Mouse (Mus musculus): ENCODE data around the gene Clpp. TPM values are rescaled to one million over a fixed set of nuclear protein-coding genes. Genes with fewer than 3 reads are reported as not detected.
A peak's percentile ranks its signal among the peaks of the same experiment; 100 is the strongest.

Gene Clpp
- 10 to 100 TPM in 8 of 26 experiments, 1 to 10 TPM in 18; 1.3 to 17.7 (median 7.0) TPM for total RNA-seq (2018; cell fraction: chromatin; rRNA removed)
- total RNA-seq (2018; cell fraction: cytosol; rRNA removed): 10 to 100 TPM; 15.9 to 37.3 (median 25.7) TPM
- total RNA-seq (2018; cell fraction: nucleus; rRNA removed): 10 to 100 TPM in 12 of 26 experiments, 1 to 10 TPM in 14; 3.8 to 24.7 (median 9.7) TPM
- 20.0 to 37.4 TPM (median 21.4 TPM) in 3 replicates for polyA plus RNA-seq (2018)

- Histone ChIP-seq H3K79me2 (ENCODE audit: inconsistent target) (peaks cover 17% of the 10 kb centered on the region), H3K27ac (peak within 1 kb of the TSS; percentile 58), H3K4me3 (ENCODE audit: inconsistent target) (peak within 1 kb of the TSS; percentile 91), H3K36me3 (ENCODE audit: inconsistent target) (peaks cover 25% of the 10 kb centered on the region; the same call in 1 of the 2 replicates)
- under 1% methylated on average over 52 of the region's 52 CpGs for WGBS (ENCODE audit: missing documents)
These were observed at the start of gene Clpp for GRCm38 (mm10) chr17:56990115-56990746. Gene Clpp (plus strand): TSS chr17:56990305.

- no peaks in the 10 kb centered on the region for H3K79me2 ChIP-seq (ENCODE audit: inconsistent target)
- no peak overlapping the region for H3K27ac ChIP-seq
- WGBS (ENCODE audit: missing documents): 44% methylated on average over 3 of the region's 3 CpGs
- H3K4me3 ChIP-seq (ENCODE audit: inconsistent target): no peak overlapping the region
- no peaks in the 10 kb centered on the region for H3K36me3 ChIP-seq (ENCODE audit: inconsistent target)
These were observed 39.2 kb upstream of the Clpp start for GRCm38 (mm10) chr17:56950915-56951314.

GRCm38 (mm10) chr17:56952639-56953038, 37.5 kb upstream of the Clpp start:
- Histone ChIP-seq H3K36me3 (ENCODE audit: inconsistent target) (no peaks in the 10 kb centered on the region), H3K79me2 (ENCODE audit: inconsistent target) (no peaks in the 10 kb centered on the region), H3K4me3 (ENCODE audit: inconsistent target) (no peak overlapping the region), H3K27ac (no peak overlapping the region)
- WGBS (ENCODE audit: missing documents): 100% methylated on average over 1 of the region's 1 CpGs

- Histone ChIP-seq H3K79me2 (ENCODE audit: inconsistent target) (no peaks in the 10 kb centered on the region), H3K27ac (no peak overlapping the region), H3K4me3 (ENCODE audit: inconsistent target) (no peak overlapping the region), H3K36me3 (ENCODE audit: inconsistent target) (no peaks in the 10 kb centered on the region)
- 89% methylated on average over 6 of the region's 7 CpGs for WGBS (ENCODE audit: missing documents)
These were observed 35.2 kb upstream of the Clpp start for GRCm38 (mm10) chr17:56954871-56955270.

DNA sequence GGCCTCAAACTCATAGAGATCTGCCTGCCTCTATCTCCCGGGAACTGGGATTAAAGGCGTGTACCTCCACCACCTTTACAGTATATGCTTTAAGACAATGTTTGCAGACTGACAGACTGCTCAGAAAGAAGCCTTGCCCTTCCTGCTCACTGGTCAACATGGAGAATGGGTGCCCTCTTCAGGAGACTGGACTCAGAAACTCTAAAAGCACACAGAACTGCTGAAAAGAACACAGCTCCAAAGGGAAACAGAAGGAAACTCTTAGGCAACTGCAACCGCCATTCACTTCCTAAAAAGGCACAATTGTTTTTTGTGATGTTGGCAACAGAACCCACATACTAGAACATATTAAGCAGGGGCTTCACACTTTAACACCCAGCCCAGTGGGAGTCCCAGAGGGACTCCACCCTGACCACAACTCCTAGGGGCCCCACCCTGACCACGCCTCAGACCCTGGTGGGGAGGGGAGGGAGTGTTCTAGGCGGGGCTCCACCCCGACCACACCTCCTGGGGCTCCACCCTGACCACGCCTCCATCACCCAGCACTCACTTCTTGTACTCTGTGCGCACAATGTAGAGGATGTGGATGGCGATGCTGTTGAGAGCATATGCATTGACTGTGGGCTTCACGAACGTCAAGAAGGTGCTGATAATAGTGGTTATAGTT, 32.2 kb upstream of the Clpp start:
- Histone ChIP-seq H3K27ac (peak overlapping the region; percentile 31), H3K79me2 (ENCODE audit: inconsistent target) (no peaks in the 10 kb centered on the region), H3K4me3 (ENCODE audit: inconsistent target) (no peak overlapping the region), H3K36me3 (ENCODE audit: inconsistent target) (no peaks in the 10 kb centered on the region)
- WGBS (ENCODE audit: missing documents): 6% methylated on average over 11 of the region's 11 CpGs

- Histone ChIP-seq H3K27ac (no peak overlapping the region), H3K79me2 (ENCODE audit: inconsistent target) (no peaks in the 10 kb centered on the region), H3K36me3 (ENCODE audit: inconsistent target) (no peaks in the 10 kb centered on the region), H3K4me3 (ENCODE audit: inconsistent target) (no peak overlapping the region)
- WGBS (ENCODE audit: missing documents): 86% methylated on average over 4 of the region's 4 CpGs
These were observed 31.4 kb upstream of the Clpp start for GRCm38 (mm10) chr17:56958667-56959066.

GRCm38 (mm10) chr17:56961880-56962279, 28.2 kb upstream of the Clpp start:
- WGBS (ENCODE audit: missing documents): 94% methylated on average over 4 of the region's 4 CpGs
- no peak overlapping the region for H3K27ac ChIP-seq

GRCm38 (mm10) chr17:56962642-56963405, 27.3 kb upstream of the Clpp start:
- no peaks in the 10 kb centered on the region for H3K79me2 ChIP-seq (ENCODE audit: inconsistent target)
- no peak overlapping the region for H3K4me3 ChIP-seq (ENCODE audit: inconsistent target)
- H3K36me3 ChIP-seq (ENCODE audit: inconsistent target): no peaks in the 10 kb centered on the region
- WGBS (ENCODE audit: missing documents): 75% methylated on average over 5 of the region's 5 CpGs
- H3K27ac ChIP-seq: no peak overlapping the region

More at GRCm38 (mm10) chr17:56961880-56962279, 28.2 kb upstream of the Clpp start:
- no peaks in the 10 kb centered on the region for H3K36me3 ChIP-seq (ENCODE audit: inconsistent target)
- H3K4me3 ChIP-seq (ENCODE audit: inconsistent target): no peak overlapping the region
- no peaks in the 10 kb centered on the region for H3K79me2 ChIP-seq (ENCODE audit: inconsistent target)

DNA sequence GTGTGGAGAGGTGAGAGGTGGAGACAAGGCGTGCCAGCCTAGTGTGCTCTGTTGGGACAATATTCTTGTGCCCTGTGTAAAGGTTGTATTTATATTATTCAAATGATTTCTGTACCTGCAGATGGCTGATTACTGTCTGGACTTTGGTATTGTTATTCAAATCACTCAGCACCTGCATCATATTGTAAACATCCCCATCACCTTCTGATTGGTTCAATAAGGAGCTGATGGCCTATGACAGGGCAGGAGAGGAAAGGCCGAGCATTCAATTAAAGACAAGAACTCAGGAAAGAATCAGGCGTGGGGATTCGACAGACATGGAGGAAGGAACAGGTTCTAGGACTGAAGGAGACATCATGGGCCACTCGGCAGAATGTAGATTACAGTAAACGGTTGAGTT, 26.5 kb upstream of the Clpp start:
- Histone ChIP-seq H3K79me2 (ENCODE audit: inconsistent target) (no peaks in the 10 kb centered on the region), H3K36me3 (ENCODE audit: inconsistent target) (no peaks in the 10 kb centered on the region), H3K4me3 (ENCODE audit: inconsistent target) (no peak overlapping the region), H3K27ac (no peak overlapping the region)
- 91% methylated on average over 6 of the region's 6 CpGs for WGBS (ENCODE audit: missing documents)

DNA sequence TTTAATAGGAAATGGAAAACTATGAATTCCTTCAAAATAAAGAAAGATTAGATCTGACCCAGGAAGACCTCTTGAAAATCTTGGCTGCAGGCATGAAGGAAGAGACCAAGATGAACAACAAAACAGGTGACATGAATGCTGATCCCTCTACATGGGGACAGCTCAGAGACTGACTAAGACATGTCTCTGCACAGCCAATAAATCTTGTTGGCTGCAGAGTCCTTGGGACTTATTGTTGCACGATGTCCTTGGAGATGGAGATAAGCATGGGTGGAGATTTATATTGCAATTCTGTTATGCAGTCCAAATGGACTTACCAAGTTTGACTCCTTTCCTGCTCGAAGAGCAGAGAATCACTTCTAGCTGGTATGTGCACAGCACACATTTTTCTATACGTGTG, 20.8 kb upstream of the Clpp start:
- H3K79me2 ChIP-seq (ENCODE audit: inconsistent target): no peaks in the 10 kb centered on the region

GRCm38 (mm10) chr17:56970081-56970480, 20.0 kb upstream of the Clpp start:
- 75% methylated on average over 5 of the region's 5 CpGs for WGBS (ENCODE audit: missing documents)
- no peak overlapping the region for H3K4me3 ChIP-seq (ENCODE audit: inconsistent target)

More for the DNA sequence above, 20.8 kb upstream of the Clpp start:
- no peak overlapping the region for H3K27ac ChIP-seq
- no peaks in the 10 kb centered on the region for H3K36me3 ChIP-seq (ENCODE audit: inconsistent target)
- H3K4me3 ChIP-seq (ENCODE audit: inconsistent target): no peak overlapping the region
- WGBS (ENCODE audit: missing documents): 63% methylated on average over 3 of the region's 3 CpGs

DNA sequence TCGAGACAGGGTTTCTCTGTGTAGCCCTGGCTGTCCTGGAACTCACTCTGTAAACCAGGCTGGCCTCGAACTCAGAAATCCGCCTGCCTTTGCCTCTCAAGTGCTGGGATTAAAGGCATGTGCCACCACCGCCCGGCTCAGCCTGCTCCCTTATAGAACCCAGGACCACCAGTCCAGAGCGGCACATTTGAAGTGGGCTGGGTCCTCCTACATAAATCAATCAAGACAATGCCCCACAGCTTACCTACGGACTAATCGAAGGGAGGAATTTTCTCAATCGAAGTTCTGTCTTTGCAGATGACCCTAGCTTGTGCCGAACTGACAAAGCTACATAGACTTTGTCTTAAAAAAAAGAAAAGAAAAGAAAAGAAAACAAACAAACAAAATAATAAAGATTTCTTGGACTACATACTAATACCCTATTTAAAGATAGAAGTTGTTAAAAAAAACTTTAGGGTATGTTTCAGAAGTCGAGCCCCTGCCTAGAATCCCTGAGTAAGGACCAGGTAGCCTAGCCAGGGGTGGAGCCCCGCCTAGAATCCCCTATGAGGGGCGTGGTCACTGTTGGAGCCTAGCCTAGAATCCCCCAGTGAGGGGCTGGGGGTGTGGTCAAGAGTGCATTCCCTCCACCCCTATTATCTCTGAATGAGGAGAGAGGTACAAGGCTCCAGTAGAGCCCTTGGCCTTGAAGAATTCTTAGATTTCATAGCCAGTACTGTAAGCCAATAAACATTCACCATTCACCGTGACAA, 16.0 kb upstream of the Clpp start:
- no peak overlapping the region for H3K4me3 ChIP-seq (ENCODE audit: inconsistent target)
- H3K79me2 ChIP-seq (ENCODE audit: inconsistent target): no peaks in the 10 kb centered on the region
- H3K27ac ChIP-seq: no peak overlapping the region
- WGBS (ENCODE audit: missing documents): 79% methylated on average over 11 of the region's 14 CpGs
- no peaks in the 10 kb centered on the region for H3K36me3 ChIP-seq (ENCODE audit: inconsistent target)

More at GRCm38 (mm10) chr17:56970081-56970480, 20.0 kb upstream of the Clpp start:
- no peaks in the 10 kb centered on the region for H3K79me2 ChIP-seq (ENCODE audit: inconsistent target)
- no peak overlapping the region for H3K27ac ChIP-seq
- H3K36me3 ChIP-seq (ENCODE audit: inconsistent target): no peaks in the 10 kb centered on the region

DNA sequence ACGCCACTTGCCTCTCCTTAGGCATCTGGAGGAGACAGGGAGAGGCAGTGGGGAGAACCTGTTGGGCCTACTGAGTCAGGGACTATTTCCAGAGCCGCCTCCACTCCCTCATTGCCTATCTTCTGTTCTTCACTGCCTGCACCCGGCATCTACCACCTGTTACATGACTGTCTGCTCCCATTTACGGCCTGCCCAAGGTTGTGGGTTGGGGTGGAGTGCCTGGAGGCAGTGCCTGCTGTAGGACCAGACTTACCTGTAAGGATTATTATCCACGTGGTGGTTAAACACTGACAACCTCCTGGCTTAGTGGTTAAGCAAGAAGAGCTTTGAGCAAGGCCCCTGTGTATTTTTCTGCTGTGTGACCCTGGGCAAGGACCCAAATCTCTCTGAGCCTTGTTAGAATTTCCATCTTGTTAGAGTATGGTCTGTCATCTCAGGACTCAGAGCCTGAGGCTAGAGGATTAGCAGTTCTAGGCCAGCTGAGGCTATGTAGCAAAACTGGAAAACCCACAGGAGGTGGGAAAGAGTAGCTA, 15.3 kb upstream of the Clpp start:
- no peaks in the 10 kb centered on the region for H3K36me3 ChIP-seq (ENCODE audit: inconsistent target)
- H3K4me3 ChIP-seq (ENCODE audit: inconsistent target): no peak overlapping the region
- no peaks in the 10 kb centered on the region for H3K79me2 ChIP-seq (ENCODE audit: inconsistent target)
- no peak overlapping the region for H3K27ac ChIP-seq
- WGBS (ENCODE audit: missing documents): 89% methylated on average over 5 of the region's 5 CpGs

GRCm38 (mm10) chr17:56975391-56975790, 14.7 kb upstream of the Clpp start:
- H3K36me3 ChIP-seq (ENCODE audit: inconsistent target): no peaks in the 10 kb centered on the region
- WGBS (ENCODE audit: missing documents): 92% methylated on average over 3 of the region's 3 CpGs
- no peaks in the 10 kb centered on the region for H3K79me2 ChIP-seq (ENCODE audit: inconsistent target)
- H3K4me3 ChIP-seq (ENCODE audit: inconsistent target): no peak overlapping the region
- no peak overlapping the region for H3K27ac ChIP-seq

All from macrophage (primary cell).